Mouse (Mus musculus) kidney, embryonic 14.5 days (tissue): Measurements from ENCODE around the gene Fa2h. TPM values are rescaled to one million over a fixed set of nuclear protein-coding genes. Genes with fewer than 3 reads are reported as not detected.
A peak's percentile ranks its signal among the peaks of the same experiment; 100 is the strongest.
"Not testable (repeated sequence)": the region's sequence is repeated elsewhere in the genome, so short reads cannot be mapped to it uniquely, and the experiment has no call there.

Experiments used
- ATAC-seq: fragments of 200-750 bp; cut with Nextera tagmentation; 2 replicates; pipeline ENCODE4 v1.8.0; 2017; ENCODE audit warnings: moderate number of reproducible peaks, mild to moderate bottlenecking, moderate TSS enrichment, moderate library complexity; ENCODE audit not compliant: low FRiP score, low TSS enrichment
- H3K27ac ChIP-seq: fragments of 300-500 bp; sonication (generic); 2 replicates; pipeline ENCODE4 v1.5.1; 2014; ENCODE audit warnings: low read depth, mild to moderate bottlenecking, low read length, moderate library complexity, mixed read lengths
- H3K27me3 ChIP-seq: fragments of 300-500 bp; sonication (generic); 2 replicates; pipeline ENCODE4 v1.6.1; 2014; ENCODE audit warnings: mild to moderate bottlenecking, low read length; ENCODE audit not compliant: control insufficient read depth, insufficient read depth
- H3K36me3 ChIP-seq: fragments of 300-500 bp; sonication (generic); 2 replicates; pipeline ENCODE4 v1.6.1; 2014; ENCODE audit warnings: low read length, mixed read lengths; ENCODE audit not compliant: control insufficient read depth, insufficient read depth
- H3K4me1 ChIP-seq: fragments of 300-500 bp; sonication (generic); 2 replicates; pipeline ENCODE4 v1.6.1; 2014; ENCODE audit warnings: low read length, mixed read lengths; ENCODE audit not compliant: control insufficient read depth, insufficient read depth
- H3K4me2 ChIP-seq: fragments of 300-500 bp; sonication (generic); replicated peaks from 2 replicates; pipeline ENCODE4 v1.6.1; 2014; ENCODE audit warnings: low read depth, mild to moderate bottlenecking, low read length
- H3K4me3 ChIP-seq: fragments of 300-500 bp; sonication (generic); 2 replicates; pipeline ENCODE4 v1.5.1; 2014; ENCODE audit warnings: mild to moderate bottlenecking, low read length
- H3K9ac ChIP-seq: fragments of 300-500 bp; sonication (generic); 2 replicates; pipeline ENCODE4 v1.6.1; 2014; ENCODE audit warnings: low read depth, mild to moderate bottlenecking, low read length, moderate library complexity
- H3K9me3 ChIP-seq: fragments of 300-500 bp; sonication (generic); 2 replicates; pipeline ENCODE4 v1.6.1; 2016; ENCODE audit warnings: low read length; ENCODE audit not compliant: control insufficient read depth
- WGBS: fragments of 180-500 bp; shearing (Covaris S2); extraction: QIAGEN DNeasy Blood & Tissue Kit; methylation state at CpG from one replicate; pipeline ENCODE4 v1.1.7; 2014; 5-methylcytosine and 5-hydroxymethylcytosine counted together
- polyA plus RNA-seq: library from polyadenylated mRNA; unstranded; fragments of >200 nt; fragmentation: Nextera tagmentation; extraction: Ambion mirVana; gene quantifications from 2 replicates; pipeline ENCODE4 v1.2.1, GENCODE M21; 2014

The Fa2h gene
- polyA plus RNA-seq, 1 experiment from 2014 or later: 0.84 TPM

DNA sequence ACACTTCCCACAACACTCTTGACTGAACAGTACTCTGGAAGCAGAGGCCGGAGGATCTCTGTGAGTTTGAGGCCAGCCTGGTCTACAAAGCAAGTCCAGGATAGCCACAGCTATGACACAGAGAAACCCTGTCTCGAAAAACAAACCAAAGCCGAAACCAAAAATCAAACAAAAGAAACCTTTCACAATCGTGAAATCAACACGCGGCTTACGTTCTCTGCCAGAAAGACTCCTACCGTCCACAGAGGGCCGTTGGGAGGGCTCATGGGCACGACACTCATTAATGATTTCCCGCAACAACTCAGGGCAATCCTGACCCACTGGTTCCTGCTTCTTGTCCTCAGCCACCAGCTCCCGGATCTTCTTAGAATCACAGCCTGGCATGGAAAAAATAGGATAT lies 78.9 kb downstream of the Fa2h start:
- 89% methylated on average over 12 of the region's 12 CpGs for WGBS

GRCm38 (mm10) chr8:111313961-111314360 lies 79.7 kb downstream of the Fa2h start:
- not testable (repeated sequence) for H3K4me1 ChIP-seq, H3K36me3 ChIP-seq, H3K4me3 ChIP-seq, H3K27me3 ChIP-seq, ATAC-seq, H3K9ac ChIP-seq, H3K27ac ChIP-seq, H3K4me2 ChIP-seq, H3K9me3 ChIP-seq
- 96% methylated on average over 6 of the region's 6 CpGs for WGBS

More for the DNA sequence above, 78.9 kb downstream of the Fa2h start:
- H3K36me3 ChIP-seq: no peaks in the 10 kb centered on the region
- H3K4me1 ChIP-seq: no peaks in the 10 kb centered on the region
- no peak overlapping the region for H3K27ac ChIP-seq
- no peak overlapping the region for H3K4me3 ChIP-seq
- ATAC-seq: no peak
- no peaks in the 10 kb centered on the region for H3K9me3 ChIP-seq
- no peak overlapping the region for H3K9ac ChIP-seq
- H3K4me2 ChIP-seq: no peak overlapping the region
- no peaks in the 10 kb centered on the region for H3K27me3 ChIP-seq

DNA sequence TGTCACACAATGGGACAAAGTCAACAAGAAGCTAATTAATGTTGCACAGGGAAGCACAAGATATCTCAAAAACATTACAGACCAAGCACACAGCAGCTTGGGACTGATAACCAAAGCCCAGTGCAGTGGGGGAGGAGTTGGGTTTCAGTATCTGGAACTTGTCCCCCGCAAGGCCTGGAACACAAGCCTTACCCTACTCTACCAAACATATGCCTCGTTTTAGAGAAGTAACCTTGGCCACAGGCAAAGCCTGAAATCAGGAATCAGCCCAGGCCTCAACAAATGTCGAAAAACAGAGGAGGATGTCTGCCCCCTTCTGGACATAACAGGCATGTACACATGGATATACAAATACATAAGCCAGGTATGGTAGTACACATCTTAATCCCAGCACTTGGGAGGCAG lies 80.9 kb downstream of the Fa2h start:
- H3K36me3 ChIP-seq: no peaks in the 10 kb centered on the region
- no peaks in the 10 kb centered on the region for H3K9me3 ChIP-seq
- no peak overlapping the region for H3K27ac ChIP-seq
- no peaks in the 10 kb centered on the region for H3K27me3 ChIP-seq
- 62% methylated on average over 3 of the region's 3 CpGs for WGBS
- no peak overlapping the region for H3K4me3 ChIP-seq
- H3K4me1 ChIP-seq: no peaks in the 10 kb centered on the region
- H3K4me2 ChIP-seq: no peak overlapping the region
- no peak overlapping the region for H3K9ac ChIP-seq
- ATAC-seq: no peak

DNA sequence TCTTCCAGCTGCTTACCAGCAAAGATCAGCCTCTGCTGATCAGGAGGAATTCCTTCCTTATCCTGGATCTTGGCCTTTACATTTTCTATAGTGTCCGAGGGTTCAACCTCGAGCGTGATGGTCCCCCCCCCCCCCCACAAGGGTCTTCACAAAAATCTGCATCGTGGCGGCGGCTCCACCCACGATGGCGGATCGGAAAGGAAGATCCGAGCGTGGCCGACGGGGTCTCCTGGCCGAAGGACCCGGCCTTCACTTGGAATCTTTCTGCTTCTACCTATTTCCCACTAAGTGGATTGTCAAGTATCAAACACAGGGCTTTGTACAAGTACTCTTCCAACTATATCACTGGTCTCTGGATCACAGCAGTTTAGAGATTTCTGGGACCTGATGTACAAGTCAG lies 83.6 kb downstream of the Fa2h start:
- H3K4me3 ChIP-seq, H3K27ac ChIP-seq, H3K9me3 ChIP-seq, H3K4me2 ChIP-seq, H3K27me3 ChIP-seq, ATAC-seq, H3K36me3 ChIP-seq, H3K4me1 ChIP-seq, H3K9ac ChIP-seq: not testable (repeated sequence)
- WGBS: 93% methylated on average over 15 of the region's 15 CpGs

- no peak overlapping the region for H3K9ac ChIP-seq
- no peaks in the 10 kb centered on the region for H3K4me1 ChIP-seq
- H3K27me3 ChIP-seq: no peaks in the 10 kb centered on the region
- WGBS: 36% methylated on average over 5 of the region's 5 CpGs
- H3K4me3 ChIP-seq: no peak overlapping the region
- no peak overlapping the region for H3K4me2 ChIP-seq
- no peaks in the 10 kb centered on the region for H3K9me3 ChIP-seq
- ATAC-seq: no peak
- no peak overlapping the region for H3K27ac ChIP-seq
- H3K36me3 ChIP-seq: no peaks in the 10 kb centered on the region
These were observed 88.4 kb downstream of the Fa2h start for GRCm38 (mm10) chr8:111305031-111305730.

DNA sequence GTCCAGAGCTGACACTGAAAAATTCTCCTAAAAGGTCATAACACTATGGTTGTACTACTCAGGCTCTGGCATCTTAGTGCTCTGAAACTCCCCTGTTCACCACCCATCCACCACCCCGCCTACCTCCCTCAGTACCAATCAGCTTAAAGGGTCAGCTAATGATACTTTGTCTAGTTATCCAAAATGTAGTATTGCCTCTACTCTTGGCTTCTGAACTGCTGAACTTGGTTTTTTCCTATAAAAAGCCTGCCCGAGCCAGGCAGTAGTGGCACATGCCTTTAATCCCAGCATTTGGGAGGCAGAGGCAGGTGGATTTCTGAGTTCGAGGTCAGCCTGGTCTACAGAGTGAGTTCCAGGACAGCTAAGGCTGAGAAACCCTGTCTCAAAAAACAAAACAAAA lies 89.3 kb downstream of the Fa2h start:
- H3K27ac ChIP-seq: no peak overlapping the region
- H3K9ac ChIP-seq: no peak overlapping the region
- no peak overlapping the region for H3K4me2 ChIP-seq
- no peak for ATAC-seq
- H3K36me3 ChIP-seq: no peaks in the 10 kb centered on the region
- H3K27me3 ChIP-seq: no peaks in the 10 kb centered on the region
- H3K4me1 ChIP-seq: no peaks in the 10 kb centered on the region
- WGBS: 92% methylated on average over 3 of the region's 3 CpGs
- no peaks in the 10 kb centered on the region for H3K9me3 ChIP-seq
- H3K4me3 ChIP-seq: no peak overlapping the region

DNA sequence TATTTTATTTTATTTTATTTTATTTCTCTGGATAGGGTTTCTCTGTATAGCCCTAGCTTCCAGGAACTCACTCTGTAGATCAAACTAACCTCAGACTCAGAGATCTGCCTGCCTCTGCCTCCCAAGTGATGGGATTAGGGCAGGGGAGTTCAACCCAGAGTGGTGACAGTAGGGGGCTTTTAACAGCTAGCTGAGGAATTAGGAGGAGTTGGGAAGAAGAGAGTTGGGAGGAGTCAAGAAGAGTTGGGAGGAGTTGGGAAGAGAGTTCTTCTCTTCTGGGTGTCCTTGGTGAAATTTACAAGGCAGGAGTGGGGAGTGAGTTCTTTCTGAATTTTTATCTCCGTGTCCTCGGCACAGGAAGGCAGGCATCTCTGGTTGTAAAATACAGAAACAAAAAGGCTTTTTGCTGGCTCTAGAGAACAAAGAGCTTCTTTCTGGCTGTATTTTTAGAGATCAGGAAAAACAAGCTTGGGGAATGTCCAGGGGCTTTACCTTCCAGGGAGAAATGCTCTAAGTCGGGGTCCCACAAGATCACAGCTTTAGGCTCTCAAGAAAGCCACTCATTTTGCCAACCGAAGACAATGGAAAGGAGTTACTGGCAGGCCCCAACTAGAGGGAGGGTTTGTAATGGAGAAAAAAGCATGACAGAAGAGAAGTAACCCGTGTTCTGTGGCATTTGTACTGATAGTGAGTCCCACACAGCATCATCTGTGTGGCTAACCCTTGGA lies 90.4 kb downstream of the Fa2h start:
- not testable (repeated sequence) for H3K4me2 ChIP-seq, H3K27me3 ChIP-seq, H3K9me3 ChIP-seq, H3K9ac ChIP-seq, H3K36me3 ChIP-seq, H3K4me1 ChIP-seq, H3K4me3 ChIP-seq, H3K27ac ChIP-seq, ATAC-seq
- 82% methylated on average over 5 of the region's 5 CpGs for WGBS

DNA sequence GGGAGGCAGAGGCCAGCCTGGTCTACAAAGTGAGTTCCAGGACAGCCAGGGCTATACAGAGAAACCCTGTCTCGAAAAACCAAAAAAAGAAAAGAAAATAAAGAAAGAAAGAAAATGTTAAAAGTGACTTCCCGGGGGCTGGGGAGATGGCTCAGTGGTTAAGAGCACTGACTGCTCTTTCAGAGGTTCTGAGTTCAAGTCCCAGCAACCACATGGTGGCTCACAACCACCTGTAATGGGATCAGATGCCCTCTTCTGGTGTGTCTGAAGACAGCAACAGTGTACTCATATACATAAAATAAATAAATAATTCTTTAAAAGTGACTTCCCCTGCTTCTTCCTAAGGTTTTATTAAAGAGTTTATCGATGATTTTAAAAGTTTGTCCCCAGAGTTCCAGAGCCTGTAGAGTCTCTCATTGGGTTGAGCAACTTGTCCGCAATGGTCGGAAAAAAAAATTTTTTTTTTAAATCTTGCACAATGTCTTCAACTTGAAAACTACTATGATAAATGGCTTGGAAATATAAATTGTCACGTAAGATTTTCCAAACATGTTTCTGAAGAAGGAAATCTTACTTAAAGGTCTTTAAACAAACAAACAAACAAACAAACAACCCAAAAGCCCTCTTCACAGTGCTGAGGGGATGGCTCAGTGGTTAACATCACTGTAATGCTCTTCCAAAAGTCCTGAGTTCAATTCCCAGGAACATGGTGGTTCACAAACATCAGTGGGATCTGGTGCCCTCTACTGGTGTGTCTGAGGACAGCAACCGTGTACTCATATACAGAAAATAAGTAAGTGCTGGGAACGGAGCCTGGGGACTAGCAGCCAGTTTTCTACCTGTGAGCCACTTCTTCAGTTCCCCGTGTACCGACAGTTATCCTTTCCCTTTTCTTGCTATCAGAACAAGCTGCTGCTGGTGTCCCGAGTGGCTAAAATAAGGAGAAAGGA lies 92.8 kb downstream of the Fa2h start:
- Histone ChIP-seq H3K4me1 (peaks cover 9% of the 10 kb centered on the region; the same call in 1 of the 2 replicates), H3K9me3 (no peaks in the 10 kb centered on the region), H3K27me3 (no peaks in the 10 kb centered on the region), H3K4me3 (peak overlapping the region; percentile 93), H3K4me2 (peak overlapping the region; percentile 41), H3K9ac (peak overlapping the region; percentile 42; the same call in 1 of the 2 replicates), H3K27ac (peak overlapping the region; percentile 79), H3K36me3 (peaks cover 10% of the 10 kb centered on the region)
- ATAC-seq: no peak
- whole genome bisulfite sequencing: 66% methylated on average over 11 of the region's 11 CpGs
